Mouse (Mus musculus): ENCODE results near the gene Neurl1a. TPM values are rescaled to one million over a fixed set of nuclear protein-coding genes. Genes with fewer than 3 reads are reported as not detected.

Neurl1a gene
- 3.7 TPM for polyA plus RNA-seq (2012; fragmentation: generic; extraction: Trizol)
- long read RNA-seq, experiment 1, partial matches to known transcripts = 9 of 9 reads
- long read RNA-seq, experiment 1, other reads (novel, unspliced or antisense) = 0 of 9 reads
- long read RNA-seq, experiment 2, full-length matches to known transcripts = 2 of 5 reads
- long read RNA-seq, experiment 2, partial matches to known transcripts = 3 of 5 reads
- long read RNA-seq, experiment 2, other reads (novel, unspliced or antisense) = 0 of 5 reads

- Histone ChIP-seq H3K27me3 (ENCODE audit: control insufficient read depth, insufficient read depth, insufficient read length) (peaks cover 7% of the 10 kb centered on the region), H3K4me3 (ENCODE audit: insufficient read depth, poor library complexity, severe bottlenecking) (peak within 1 kb of the TSS; percentile 32), H3K79me2 (ENCODE audit: control insufficient read depth, insufficient read depth) (no peaks in the 10 kb centered on the region), H3K36me3 (ENCODE audit: control insufficient read depth, insufficient read depth) (no peaks in the 10 kb centered on the region), H3ac (ENCODE audit: control insufficient read depth, insufficient read length, low read depth) (peak within 1 kb of the TSS; percentile 63), H3K79me3 (ENCODE audit: low read depth) (no peaks in the 10 kb centered on the region)
- TF ChIP-seq USF1 (IDR thresholded peaks at IDR 0.05; ENCODE audit: low read depth) (no peak), CTCF (IDR thresholded peaks at IDR 0.05; ENCODE audit: control insufficient read depth, insufficient read depth, insufficient read length) (no peak), MYOG (IDR thresholded peaks at IDR 0.05; ENCODE audit: control insufficient read depth, extremely low read depth, insufficient read length) (no peak)
Observed at GRCm38 (mm10) chr19:47178431-47179271, at the start of gene Neurl1a. TSS of gene Neurl1a (plus strand) at chr19:47178820.

GRCm38 (mm10) chr19:47128835-47129234 lies 49.8 kb upstream of the Neurl1a start:
- H3K36me3 ChIP-seq (ENCODE audit: control insufficient read depth, insufficient read depth) = peaks cover 88% of the 10 kb centered on the region
- H3ac ChIP-seq (ENCODE audit: control insufficient read depth, insufficient read length, low read depth) = no peak overlapping the region
- TF ChIP-seq MYOG (IDR thresholded peaks at IDR 0.05; ENCODE audit: control insufficient read depth, extremely low read depth, insufficient read length) = no peak
- no peak overlapping the region for H3K4me3 ChIP-seq (ENCODE audit: insufficient read depth, poor library complexity, severe bottlenecking)
- H3K27me3 ChIP-seq (ENCODE audit: control insufficient read depth, insufficient read depth, insufficient read length) = no peaks in the 10 kb centered on the region
- H3K79me2 ChIP-seq (ENCODE audit: control insufficient read depth, insufficient read depth) = no peaks in the 10 kb centered on the region
- no peaks in the 10 kb centered on the region for H3K79me3 ChIP-seq (ENCODE audit: low read depth)

GRCm38 (mm10) chr19:47130551-47131125 lies 48.0 kb upstream of the Neurl1a start:
- no peaks in the 10 kb centered on the region for H3K79me2 ChIP-seq (ENCODE audit: control insufficient read depth, insufficient read depth)
- no peak overlapping the region for H3ac ChIP-seq (ENCODE audit: control insufficient read depth, insufficient read length, low read depth)
- H3K36me3 ChIP-seq (ENCODE audit: control insufficient read depth, insufficient read depth) = peaks cover 69% of the 10 kb centered on the region
- H3K4me3 ChIP-seq (ENCODE audit: insufficient read depth, poor library complexity, severe bottlenecking) = no peak overlapping the region
- no peaks in the 10 kb centered on the region for H3K79me3 ChIP-seq (ENCODE audit: low read depth)
- TF ChIP-seq FOSL1 (IDR thresholded peaks at IDR 0.05; ENCODE audit: insufficient read depth, low read length, poor library complexity, severe bottlenecking) = no peak
- no peak for TF ChIP-seq CEBPB (IDR thresholded peaks at IDR 0.05; ENCODE audit: low read depth)
- TF ChIP-seq MYOD1 (IDR thresholded peaks at IDR 0.05; ENCODE audit: control insufficient read depth, insufficient read length, low read depth) = no peak
- no peak for TF ChIP-seq MAX (IDR thresholded peaks at IDR 0.05)
- no peak for TF ChIP-seq USF1 (IDR thresholded peaks at IDR 0.05; ENCODE audit: low read depth)
- no peak for TF ChIP-seq CTCF (IDR thresholded peaks at IDR 0.05; ENCODE audit: control insufficient read depth, insufficient read depth, insufficient read length)
- no peak for TF ChIP-seq MYOG (IDR thresholded peaks at IDR 0.05; ENCODE audit: control insufficient read depth, extremely low read depth, insufficient read length)
- no peaks in the 10 kb centered on the region for H3K27me3 ChIP-seq (ENCODE audit: control insufficient read depth, insufficient read depth, insufficient read length)

GRCm38 (mm10) chr19:47133161-47133560 lies 45.5 kb upstream of the Neurl1a start:
- Histone ChIP-seq H3K36me3 (ENCODE audit: control insufficient read depth, insufficient read depth) (peaks cover 44% of the 10 kb centered on the region), H3K27me3 (ENCODE audit: control insufficient read depth, insufficient read depth, insufficient read length) (no peaks in the 10 kb centered on the region), H3K79me3 (ENCODE audit: low read depth) (no peaks in the 10 kb centered on the region), H3K79me2 (ENCODE audit: control insufficient read depth, insufficient read depth) (no peaks in the 10 kb centered on the region), H3K4me3 (ENCODE audit: insufficient read depth, poor library complexity, severe bottlenecking) (no peak overlapping the region), H3ac (ENCODE audit: control insufficient read depth, insufficient read length, low read depth) (no peak overlapping the region)
- TF ChIP-seq CEBPB (IDR thresholded peaks at IDR 0.05; ENCODE audit: low read depth) = no peak
- TF ChIP-seq CTCF (IDR thresholded peaks at IDR 0.05; ENCODE audit: control insufficient read depth, insufficient read depth, insufficient read length) = no peak
- TF ChIP-seq USF1 (IDR thresholded peaks at IDR 0.05; ENCODE audit: low read depth) = no peak
- no peak for TF ChIP-seq MYOG (IDR thresholded peaks at IDR 0.05; ENCODE audit: control insufficient read depth, extremely low read depth, insufficient read length)
- TF ChIP-seq FOSL1 (IDR thresholded peaks at IDR 0.05; ENCODE audit: insufficient read depth, low read length, poor library complexity, severe bottlenecking) = no peak
- no peak for TF ChIP-seq MYOD1 (IDR thresholded peaks at IDR 0.05; ENCODE audit: control insufficient read depth, insufficient read length, low read depth)
- TF ChIP-seq MAX (IDR thresholded peaks at IDR 0.05) = no peak

- no peak overlapping the region for H3K4me3 ChIP-seq (ENCODE audit: insufficient read depth, poor library complexity, severe bottlenecking)
- H3K36me3 ChIP-seq (ENCODE audit: control insufficient read depth, insufficient read depth) = peaks cover 20% of the 10 kb centered on the region
- no peak for TF ChIP-seq MYOG (IDR thresholded peaks at IDR 0.05; ENCODE audit: control insufficient read depth, extremely low read depth, insufficient read length)
- no peak for TF ChIP-seq FOSL1 (IDR thresholded peaks at IDR 0.05; ENCODE audit: insufficient read depth, low read length, poor library complexity, severe bottlenecking)
- no peak for TF ChIP-seq CEBPB (IDR thresholded peaks at IDR 0.05; ENCODE audit: low read depth)
- TF ChIP-seq USF1 (IDR thresholded peaks at IDR 0.05; ENCODE audit: low read depth) = no peak
- TF ChIP-seq MYOD1 (IDR thresholded peaks at IDR 0.05; ENCODE audit: control insufficient read depth, insufficient read length, low read depth) = no peak
- no peak for TF ChIP-seq CTCF (IDR thresholded peaks at IDR 0.05; ENCODE audit: control insufficient read depth, insufficient read depth, insufficient read length)
- no peak for TF ChIP-seq MAX (IDR thresholded peaks at IDR 0.05)
- H3ac ChIP-seq (ENCODE audit: control insufficient read depth, insufficient read length, low read depth) = no peak overlapping the region
- no peaks in the 10 kb centered on the region for H3K79me2 ChIP-seq (ENCODE audit: control insufficient read depth, insufficient read depth)
- no peaks in the 10 kb centered on the region for H3K79me3 ChIP-seq (ENCODE audit: low read depth)
- H3K27me3 ChIP-seq (ENCODE audit: control insufficient read depth, insufficient read depth, insufficient read length) = no peaks in the 10 kb centered on the region
Observed at GRCm38 (mm10) chr19:47135568-47135967, 43.1 kb upstream of the Neurl1a start.

Measured in C2C12 (cell line).